Mouse (Mus musculus): ENCODE measurements around the gene Clic5. TPM values are rescaled to one million over a fixed set of nuclear protein-coding genes. Genes with fewer than 3 reads are reported as not detected.
"Not testable (repeated sequence)": the region's sequence is repeated elsewhere in the genome, so short reads cannot be mapped to it uniquely, and the experiment has no call there.

Gene Clic5
- 1 to 10 TPM; 2.7 to 3.0 TPM for total RNA-seq (2021)

DNA sequence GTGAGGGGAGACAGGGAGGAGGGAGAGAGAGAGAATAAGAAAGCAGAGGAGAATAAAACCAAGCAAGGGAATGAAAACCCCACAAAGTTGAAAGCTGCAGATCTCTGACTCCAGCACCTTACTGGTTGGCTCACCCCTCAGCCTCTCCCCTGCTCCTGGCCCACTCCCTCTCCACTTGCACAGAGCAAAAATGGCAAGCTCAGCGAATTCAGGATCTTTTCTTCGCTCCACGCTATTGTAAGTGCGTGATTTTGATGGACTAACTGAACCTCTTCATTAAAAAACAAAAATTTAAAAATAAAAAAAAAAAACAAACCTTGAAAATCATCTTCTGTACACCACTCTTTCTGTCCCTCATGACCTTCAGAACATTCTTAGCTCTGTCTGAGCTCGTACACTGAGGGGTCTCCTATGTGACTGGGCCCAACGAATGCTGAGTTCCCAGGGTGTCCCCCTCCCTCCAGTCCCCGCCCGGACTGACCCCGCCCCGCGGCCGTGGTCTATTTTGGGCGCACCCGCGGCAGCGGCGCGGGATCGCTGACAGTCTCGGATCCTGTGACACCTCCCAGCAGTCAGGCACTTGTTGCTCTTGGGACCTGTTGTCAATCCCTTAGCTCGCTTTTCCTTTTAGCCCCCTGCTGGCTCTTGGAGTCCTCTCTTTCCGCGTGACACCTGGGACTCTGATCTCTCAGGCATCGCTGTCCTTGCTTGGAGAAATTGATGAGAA lies at the start of gene Clic5:
Gene Clic5 (plus strand): TSS at position 543 of the 727 bp plus-strand sequence.
- no peak for DNase-seq (ENCODE audit: extremely low spot score in 1 of 2, low spot score in 1 of 2)

DNA sequence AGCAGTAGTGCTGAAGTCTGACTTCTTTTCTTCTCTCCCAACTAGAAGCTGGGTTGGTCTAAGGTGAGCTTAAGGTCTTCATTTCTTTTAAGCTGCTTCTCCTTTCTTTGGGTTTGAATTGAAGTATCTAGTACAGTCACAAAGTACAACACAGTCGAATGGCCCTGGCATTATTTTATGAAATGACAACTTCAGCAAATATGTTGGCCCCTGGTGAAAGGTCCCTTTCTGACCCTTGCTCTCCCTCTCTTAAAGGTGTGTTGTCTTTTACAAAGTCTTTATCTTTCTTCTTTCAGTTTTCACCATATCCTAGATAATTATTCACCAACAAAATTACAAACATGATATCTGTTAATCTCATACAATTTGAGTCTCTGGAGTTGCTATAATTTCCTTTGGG lies 42.6 kb upstream of the Clic5 start:
- no peak for DNase-seq (ENCODE audit: extremely low spot score in 1 of 2, low spot score in 1 of 2)

DNA sequence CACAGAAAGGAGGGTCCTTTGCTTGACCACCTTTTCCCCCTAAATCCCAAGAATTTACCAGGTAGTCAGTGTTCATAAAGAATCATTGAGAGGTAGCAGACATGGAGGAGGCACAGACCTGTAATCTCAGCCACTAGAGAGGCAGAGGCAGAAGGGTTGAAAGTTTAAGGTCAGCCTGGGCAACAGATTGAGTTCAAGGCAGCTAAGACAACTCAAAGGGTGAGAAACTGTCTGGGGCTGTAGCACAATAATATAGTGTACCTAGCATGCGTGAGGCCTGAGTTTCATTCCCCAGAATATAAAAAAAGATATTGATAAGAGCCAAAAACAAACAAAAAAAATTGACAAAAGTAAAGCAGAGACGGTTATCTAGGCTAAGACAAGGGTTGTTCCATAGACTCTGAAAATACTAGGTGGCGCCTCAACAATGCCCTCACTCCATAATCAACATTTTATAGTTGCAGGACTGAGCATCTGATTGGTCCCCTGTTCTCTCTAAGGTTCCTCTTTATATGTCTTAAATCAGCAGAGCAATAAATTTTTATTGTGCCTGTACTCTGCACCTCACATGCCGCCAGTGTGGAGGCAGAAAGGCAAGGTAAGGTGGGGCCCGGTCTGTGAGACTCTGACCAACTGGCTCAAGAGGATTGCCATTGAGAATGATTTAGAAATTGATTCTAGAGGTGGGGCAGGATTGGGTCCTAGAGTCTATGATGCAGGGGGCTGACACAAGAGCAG lies 40.1 kb upstream of the Clic5 start:
- DNase-seq (ENCODE audit: extremely low spot score in 1 of 2, low spot score in 1 of 2) = no peak

DNA sequence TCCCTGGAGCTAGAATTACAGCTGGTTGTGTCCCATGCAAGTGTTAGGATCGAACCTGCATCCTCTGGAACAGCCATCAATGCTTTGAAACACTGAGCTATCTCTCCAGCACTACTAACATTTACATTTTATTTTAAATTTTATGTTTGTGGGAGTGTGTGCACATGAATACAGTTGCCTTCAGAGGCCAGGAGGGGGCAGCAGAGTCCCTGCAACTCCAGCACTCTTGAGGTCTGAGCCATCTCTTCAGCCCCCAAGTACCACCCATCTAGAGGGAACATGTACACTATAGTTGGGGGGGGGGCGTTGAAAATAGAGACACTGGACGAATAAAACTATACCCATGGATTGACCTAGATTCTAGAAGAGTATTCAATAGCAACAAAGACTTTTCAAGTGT lies 37.3 kb upstream of the Clic5 start:
- DNase-seq (ENCODE audit: extremely low spot score in 1 of 2, low spot score in 1 of 2) = peak; percentile 23 to 60

GRCm38 (mm10) chr17:44151889-44152288 lies 36.5 kb upstream of the Clic5 start:
- no peak for DNase-seq (ENCODE audit: extremely low spot score in 1 of 2, low spot score in 1 of 2)

DNA sequence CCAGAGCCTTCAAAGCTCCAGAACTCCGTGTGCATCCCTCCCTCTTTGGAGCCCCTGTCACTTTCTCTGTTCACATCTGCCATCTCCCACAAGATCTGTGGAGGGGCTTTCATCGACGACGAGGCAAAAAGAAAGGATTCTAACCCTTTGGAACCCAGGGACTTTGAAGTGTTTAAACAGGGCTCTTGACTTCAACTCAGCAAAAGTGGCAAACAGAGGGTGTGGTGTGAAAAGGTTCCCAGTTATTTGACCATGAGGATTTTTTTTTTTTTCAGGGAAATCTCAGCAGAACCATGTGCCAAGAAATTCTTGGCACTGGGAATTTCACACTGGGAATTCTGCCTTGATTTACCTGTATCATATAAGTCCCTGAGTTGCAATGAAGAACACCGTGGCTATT lies 34.5 kb upstream of the Clic5 start:
- no peak for DNase-seq (ENCODE audit: extremely low spot score in 1 of 2, low spot score in 1 of 2)

DNA sequence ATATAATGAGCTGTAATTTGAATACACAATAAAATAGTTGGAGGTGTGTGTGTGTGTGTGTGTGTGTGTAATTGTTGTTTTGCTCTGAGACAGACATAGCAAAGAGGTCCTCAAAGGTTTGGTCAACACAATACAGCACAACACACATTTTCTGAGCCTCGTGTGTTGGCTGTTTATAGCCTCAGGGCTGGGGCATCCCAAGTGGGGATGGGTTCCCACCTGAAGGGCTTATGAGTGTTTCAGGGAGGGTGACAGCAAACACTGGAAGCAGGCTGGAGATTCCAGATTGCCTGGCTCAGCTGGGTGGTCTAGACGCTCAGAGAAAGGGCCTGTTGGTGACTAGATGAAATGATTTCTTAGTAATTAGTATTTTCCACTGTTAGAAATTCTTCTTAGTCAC lies 33.2 kb upstream of the Clic5 start:
- no peak for DNase-seq (ENCODE audit: extremely low spot score in 1 of 2, low spot score in 1 of 2)

DNA sequence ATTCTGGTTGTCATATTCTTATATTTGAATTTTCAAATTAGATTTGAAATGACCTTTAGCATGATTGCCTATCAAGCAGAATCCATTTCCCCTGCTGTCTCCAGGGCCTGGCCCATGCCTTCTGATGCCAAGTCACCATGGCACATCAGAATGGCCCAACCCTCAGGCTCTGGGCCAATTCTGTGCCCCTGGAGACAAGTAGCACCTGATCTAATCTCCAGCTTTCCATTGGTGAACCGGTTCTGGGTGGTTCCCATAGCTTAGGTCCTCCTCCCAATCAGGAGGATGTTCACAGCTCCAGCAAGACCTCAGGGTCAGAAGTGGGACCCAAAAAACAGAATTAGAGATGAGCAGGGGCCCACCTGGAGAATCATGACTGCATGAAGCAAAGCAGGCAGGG lies 30.2 kb upstream of the Clic5 start:
- DNase-seq (ENCODE audit: extremely low spot score in 1 of 2, low spot score in 1 of 2) = no peak

GRCm38 (mm10) chr17:44160449-44160848 lies 27.9 kb upstream of the Clic5 start:
- DNase-seq (ENCODE audit: extremely low spot score in 1 of 2, low spot score in 1 of 2) = no peak

- no peak for DNase-seq (ENCODE audit: extremely low spot score in 1 of 2, low spot score in 1 of 2)
Observed at GRCm38 (mm10) chr17:44162514-44162913, 25.9 kb upstream of the Clic5 start.

DNA sequence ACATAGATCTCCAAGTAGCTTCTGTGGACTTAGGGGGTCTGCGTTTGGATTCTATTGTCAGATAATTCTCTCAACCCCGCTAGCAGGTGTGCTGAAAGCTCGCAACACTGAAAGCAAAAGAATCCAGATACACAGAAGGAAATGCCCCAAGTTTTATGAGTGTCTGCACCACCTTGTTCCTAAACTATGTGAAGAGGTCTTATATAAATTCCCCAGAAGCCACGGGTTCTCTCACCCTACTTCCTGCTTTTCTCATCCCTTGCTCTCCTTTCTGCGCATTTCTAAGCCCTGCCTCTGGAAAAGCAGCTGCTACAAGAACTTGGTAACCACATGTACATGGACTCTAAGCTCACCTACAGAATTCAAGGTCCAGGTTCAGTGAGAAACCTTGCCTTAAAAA lies 25.4 kb upstream of the Clic5 start:
- no peak for DNase-seq (ENCODE audit: extremely low spot score in 1 of 2, low spot score in 1 of 2)

DNA sequence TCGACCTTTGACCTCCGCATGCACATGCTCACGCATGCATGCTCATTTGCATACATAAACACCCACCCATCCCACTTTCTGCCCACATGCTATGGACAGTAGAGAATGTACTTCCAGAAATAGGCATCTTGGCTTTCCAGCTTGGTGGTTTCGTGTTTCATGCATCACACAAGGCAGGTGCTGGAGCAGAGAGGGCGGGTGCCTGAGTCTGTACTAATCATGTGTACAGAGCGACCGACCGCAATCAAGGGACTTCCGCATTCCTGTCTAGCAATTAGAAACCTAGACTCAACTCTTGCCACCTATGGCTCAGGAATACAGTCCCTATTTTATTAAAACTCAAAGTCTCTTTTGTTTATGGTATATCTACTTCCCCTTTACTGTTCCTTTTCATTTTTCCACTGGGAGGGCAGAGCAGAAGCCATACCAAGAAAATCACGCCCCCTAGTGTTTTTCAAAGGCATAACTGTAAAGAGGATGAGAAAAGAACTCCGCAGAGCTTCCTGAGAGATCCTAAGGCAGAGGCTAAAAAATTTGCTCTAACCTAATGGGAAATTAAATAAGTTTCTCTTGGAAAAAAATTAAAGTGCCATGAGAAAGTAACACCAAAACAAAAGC lies 22.5 kb upstream of the Clic5 start:
- no peak for DNase-seq (ENCODE audit: extremely low spot score in 1 of 2, low spot score in 1 of 2)

DNA sequence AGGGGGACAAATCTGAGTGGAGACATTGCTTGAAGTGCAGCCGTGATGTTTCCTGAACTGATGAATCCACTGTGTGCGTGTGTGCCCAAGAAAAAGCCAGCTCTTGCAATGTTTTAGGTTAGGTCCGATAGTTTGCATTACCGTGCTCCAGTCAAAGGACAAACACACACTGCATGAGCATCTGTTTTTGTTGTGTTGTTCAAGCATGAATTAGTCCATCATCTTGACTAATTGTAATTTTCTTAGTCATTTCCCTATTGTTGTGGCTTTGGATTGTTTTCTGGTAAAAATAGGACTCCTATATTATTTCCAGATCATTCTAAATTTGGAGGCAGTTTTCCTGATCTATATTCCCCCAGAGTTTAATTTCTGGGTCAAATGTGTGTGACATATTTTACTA lies 18.7 kb upstream of the Clic5 start:
- DNase-seq (ENCODE audit: extremely low spot score in 1 of 2, low spot score in 1 of 2) = no peak

DNA sequence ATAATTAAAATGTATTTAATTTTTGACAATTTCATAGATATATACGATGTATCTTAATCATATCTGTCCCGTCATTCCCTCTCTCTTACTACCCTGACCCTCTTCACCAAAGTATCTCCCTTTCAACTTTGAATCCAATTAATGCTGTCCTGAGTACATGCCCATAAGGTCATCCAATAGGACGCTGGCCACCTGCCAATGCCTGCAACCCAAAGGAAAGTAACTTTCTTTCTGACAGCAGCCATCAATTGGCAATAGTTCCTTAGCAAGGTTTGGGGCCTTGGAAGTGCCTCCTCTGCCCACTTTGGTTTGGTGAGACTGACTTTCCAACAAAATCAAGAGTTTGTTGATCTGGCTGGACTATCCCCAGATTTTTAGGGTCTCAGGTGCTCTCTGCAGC lies 18.1 kb upstream of the Clic5 start:
- DNase-seq (ENCODE audit: extremely low spot score in 1 of 2, low spot score in 1 of 2) = no peak

- DNase-seq (ENCODE audit: extremely low spot score in 1 of 2, low spot score in 1 of 2) = no peak
Observed at GRCm38 (mm10) chr17:44171930-44172329, 16.5 kb upstream of the Clic5 start.

DNA sequence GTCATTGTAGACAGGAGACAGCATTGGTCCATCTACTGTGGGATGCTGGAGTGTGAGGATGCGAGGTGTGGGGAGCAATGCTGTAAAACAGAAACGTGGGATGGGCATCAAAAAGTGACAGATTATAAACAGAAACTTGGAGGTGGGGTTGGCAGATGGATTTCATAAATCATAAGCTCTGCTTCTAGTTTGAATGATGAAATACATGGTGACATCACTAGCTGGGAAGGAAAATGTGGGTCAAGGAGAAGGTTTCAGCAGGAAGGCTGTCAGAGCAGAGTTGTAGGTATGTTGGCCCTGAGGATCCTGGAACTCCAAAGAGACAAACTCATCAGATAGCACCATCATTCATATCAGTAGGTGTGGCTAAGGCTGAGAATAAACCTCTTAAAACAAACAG lies 15.0 kb upstream of the Clic5 start:
- no peak for DNase-seq (ENCODE audit: extremely low spot score in 1 of 2, low spot score in 1 of 2)

DNA sequence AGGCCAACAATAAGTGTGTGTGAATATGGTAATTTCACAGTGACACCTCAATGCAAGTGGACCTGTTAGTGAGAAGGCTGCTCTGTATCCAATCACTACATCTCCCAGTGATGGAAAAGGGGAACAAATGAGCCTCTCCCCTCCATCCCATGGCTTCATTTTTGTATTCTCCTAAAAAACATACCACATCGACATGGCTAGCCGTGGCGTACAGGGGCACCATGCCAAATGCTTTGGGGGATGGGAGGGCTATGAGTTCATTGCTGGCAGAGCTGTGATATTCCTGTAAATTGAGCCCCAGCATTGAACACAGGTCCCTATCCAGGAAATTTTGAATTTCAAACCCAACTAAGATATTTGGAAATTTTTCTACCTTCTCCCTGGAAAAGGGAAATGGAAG lies 11.1 kb upstream of the Clic5 start:
- DNase-seq (ENCODE audit: extremely low spot score in 1 of 2, low spot score in 1 of 2) = no peak

GRCm38 (mm10) chr17:44181346-44181745 lies 7.0 kb upstream of the Clic5 start:
- no peak for DNase-seq (ENCODE audit: extremely low spot score in 1 of 2, low spot score in 1 of 2)

GRCm38 (mm10) chr17:44186871-44187270 lies 1.5 kb upstream of the Clic5 start:
- DNase-seq (ENCODE audit: extremely low spot score in 1 of 2, low spot score in 1 of 2) = no peak

GRCm38 (mm10) chr17:44187537-44187936 lies 847 bp upstream of the Clic5 start:
- DNase-seq (ENCODE audit: extremely low spot score in 1 of 2, low spot score in 1 of 2) = not testable (repeated sequence)

DNA sequence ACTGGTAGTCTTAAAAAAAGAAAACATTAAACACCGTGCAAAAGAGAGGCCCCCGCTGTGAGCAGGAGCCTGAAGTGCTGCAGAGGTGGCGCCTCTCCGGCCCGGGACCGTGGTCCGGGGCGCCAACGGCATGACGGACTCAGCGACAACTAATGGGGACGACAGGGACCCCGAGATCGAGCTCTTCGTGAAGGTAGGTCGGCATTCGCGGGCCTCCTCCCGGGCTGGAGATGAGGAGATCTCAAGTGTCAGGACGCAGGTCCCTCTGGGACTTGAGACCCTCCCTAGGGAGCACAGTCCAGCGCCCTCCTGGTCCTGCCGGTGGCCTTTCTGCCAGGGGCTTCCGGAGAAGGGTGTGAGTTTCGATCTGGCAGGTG lies 373 bp downstream of the Clic5 start:
- no peak for DNase-seq (ENCODE audit: extremely low spot score in 1 of 2, low spot score in 1 of 2)

GRCm38 (mm10) chr17:44189696-44190095 lies 1.3 kb downstream of the Clic5 start:
- DNase-seq (ENCODE audit: extremely low spot score in 1 of 2, low spot score in 1 of 2) = no peak
